Mouse (Mus musculus) layer of hippocampus, adult 2 months (tissue): Measurements from ENCODE around the gene Cpvl. TPM values are rescaled to one million over a fixed set of nuclear protein-coding genes. Genes with fewer than 3 reads are reported as not detected.

Source experiments
- DNase-seq, 2 experiments: peaks; one replicate each; pipeline ENCODE4 v3.0.0; 2022; ENCODE audit warnings: low spot score in 2 of 2
- H3K27ac ChIP-seq: fragments of 200-600 bp; 2 replicates; pipeline ENCODE4 v1.8.1; 2022
- H3K4me3 ChIP-seq: fragments of 200-600 bp; 2 replicates; pipeline ENCODE4 v1.8.1; 2022; ENCODE audit warnings: mild to moderate bottlenecking
- CTCF ChIP-seq: fragments of 200-600 bp; conservative IDR thresholded peaks from 2 replicates; pipeline ENCODE4 v1.8.1; 2022; ENCODE audit warnings: antibody characterized with exemption, mild to moderate bottlenecking, moderate library complexity
- total RNA-seq, 2 experiments: library from RNA; stranded (reverse); gene quantifications; 2 replicates each; pipeline ENCODE4 v1.2.3; 2021

Gene Cpvl
- total RNA-seq, 2 experiments from 2014 or later: not detected

GRCm38 (mm10) chr6:53987235-53987634 lies 8.8 kb upstream of the Cpvl start:
- no peak for DNase-seq
- Histone ChIP-seq H3K4me3 (no peak overlapping the region), H3K27ac (no peak overlapping the region)
- no peak for TF ChIP-seq CTCF

- DNase-seq: no peak
- H3K4me3 ChIP-seq: no peak overlapping the region
Observed at GRCm38 (mm10) chr6:53986273-53986985, 8.0 kb upstream of the Cpvl start.

GRCm38 (mm10) chr6:53983820-53984219 lies 5.3 kb upstream of the Cpvl start:
- no peak for TF ChIP-seq CTCF
- Histone ChIP-seq H3K4me3 (no peak overlapping the region), H3K27ac (no peak overlapping the region)
- no peak for DNase-seq

More at GRCm38 (mm10) chr6:53986273-53986985, 8.0 kb upstream of the Cpvl start:
- no peak for TF ChIP-seq CTCF
- H3K27ac ChIP-seq: no peak overlapping the region

- TF ChIP-seq CTCF: peak; percentile 45
- H3K4me3 ChIP-seq: no peak overlapping the region
- no peak for DNase-seq
- H3K27ac ChIP-seq: no peak overlapping the region
Observed at GRCm38 (mm10) chr6:53982612-53983011, 4.1 kb upstream of the Cpvl start.

DNA sequence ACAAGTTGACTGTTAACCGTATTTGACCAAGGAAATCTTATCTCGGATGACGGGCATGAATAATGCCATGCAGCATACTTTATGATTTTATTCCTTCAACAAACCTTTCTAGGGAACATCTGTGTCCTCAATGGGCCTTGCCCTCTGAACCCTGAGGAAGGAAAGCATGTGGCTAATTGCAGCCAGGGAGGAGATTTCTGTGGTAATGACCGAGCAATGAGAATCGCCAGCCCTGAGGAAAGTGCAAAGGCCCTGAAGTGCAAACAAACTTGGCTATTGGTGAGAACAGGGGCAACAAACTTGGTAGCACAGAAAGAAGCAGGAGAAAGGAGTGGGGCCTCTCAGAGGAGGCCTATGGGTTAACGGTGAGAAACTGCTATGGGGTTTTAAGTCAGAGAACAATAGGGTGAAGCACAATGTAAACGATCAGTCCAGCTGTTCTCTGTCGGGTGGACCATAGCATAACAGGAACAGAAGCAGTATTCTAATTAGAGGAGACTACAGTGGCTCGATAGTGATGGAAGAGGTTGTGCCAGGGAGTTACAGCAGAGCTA lies 3.7 kb upstream of the Cpvl start:
- TF ChIP-seq CTCF: no peak
- no peak for DNase-seq
- Histone ChIP-seq H3K4me3 (no peak overlapping the region), H3K27ac (no peak overlapping the region)

GRCm38 (mm10) chr6:53980817-53981480 lies 2.5 kb upstream of the Cpvl start:
- no peak for DNase-seq
- TF ChIP-seq CTCF: no peak
- Histone ChIP-seq H3K27ac (no peak overlapping the region), H3K4me3 (no peak overlapping the region)

- H3K27ac ChIP-seq: no peak overlapping the region
- H3K4me3 ChIP-seq: no peak overlapping the region
- no peak for TF ChIP-seq CTCF
- no peak for DNase-seq
Observed at GRCm38 (mm10) chr6:53974040-53974439, 4.4 kb downstream of the Cpvl start.

- Histone ChIP-seq H3K27ac (no peak overlapping the region), H3K4me3 (no peak overlapping the region)
- DNase-seq: no peak
- no peak for TF ChIP-seq CTCF
Observed at GRCm38 (mm10) chr6:53973468-53973867, 5.0 kb downstream of the Cpvl start.

GRCm38 (mm10) chr6:53972238-53972743 lies 6.2 kb downstream of the Cpvl start:
- DNase-seq: peak in 1 of 2 experiments; percentile 11
- Histone ChIP-seq H3K27ac (peak overlapping the region; percentile 24), H3K4me3 (no peak overlapping the region)
- TF ChIP-seq CTCF: no peak

GRCm38 (mm10) chr6:53971729-53972128 lies 6.7 kb downstream of the Cpvl start:
- DNase-seq: peak; percentile 33 to 42
- H3K4me3 ChIP-seq: no peak overlapping the region
- peak overlapping the region; percentile 24; the same call in 1 of the 2 replicates for H3K27ac ChIP-seq
- no peak for TF ChIP-seq CTCF

- no peak overlapping the region for H3K27ac ChIP-seq
- TF ChIP-seq CTCF: no peak
- H3K4me3 ChIP-seq: no peak overlapping the region
- DNase-seq: no peak
Observed at GRCm38 (mm10) chr6:53969081-53969480, 9.4 kb downstream of the Cpvl start.

DNA sequence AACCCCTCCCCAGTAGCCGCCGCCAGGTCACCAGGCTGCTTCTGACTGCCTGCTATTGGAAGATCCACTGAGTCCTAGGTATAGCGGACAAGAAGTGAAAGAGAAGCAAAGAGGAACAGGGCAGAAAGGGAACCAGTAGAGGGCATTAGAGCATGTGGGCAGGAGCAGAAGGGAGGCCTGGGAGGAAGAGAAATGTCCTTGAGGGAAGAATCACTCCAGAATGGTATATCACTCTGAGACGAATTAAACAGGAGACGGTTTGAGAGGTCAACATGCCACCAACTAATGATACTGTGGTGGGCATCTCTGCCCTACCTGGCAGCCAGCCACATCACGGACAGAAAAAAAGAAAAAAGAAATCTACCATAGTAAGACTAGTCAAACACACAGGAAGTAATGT lies 9.9 kb downstream of the Cpvl start:
- TF ChIP-seq CTCF: peak; percentile 66

DNA sequence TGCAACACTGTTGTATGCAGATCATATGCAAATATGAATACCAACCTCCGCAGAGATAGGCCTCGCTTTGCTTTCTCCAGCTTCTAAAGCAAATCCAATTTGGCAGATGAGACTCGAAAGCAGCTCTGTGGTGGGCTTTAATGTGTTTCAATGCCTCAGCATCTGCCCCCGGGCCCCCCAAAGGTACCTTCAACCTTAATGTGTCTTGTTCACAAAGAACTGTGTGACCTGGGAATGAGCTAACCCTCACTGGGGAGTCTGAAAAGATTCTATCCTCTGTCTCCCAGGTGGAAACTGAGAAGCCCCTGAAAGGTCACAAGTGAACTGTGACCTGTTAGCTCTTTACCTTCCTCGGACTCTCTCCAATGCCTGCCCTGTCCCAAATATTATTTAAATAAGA lies 11.9 kb downstream of the Cpvl start:
- DNase-seq: no peak
- Histone ChIP-seq H3K27ac (no peak overlapping the region), H3K4me3 (no peak overlapping the region)
- TF ChIP-seq CTCF: no peak

More for the DNA sequence above, 9.9 kb downstream of the Cpvl start:
- no peak for DNase-seq
- Histone ChIP-seq H3K4me3 (no peak overlapping the region), H3K27ac (no peak overlapping the region)
